Mouse (Mus musculus) megakaryocyte, embryonic 14.5 days (primary cell): Measurements from ENCODE around the gene Slx1b. TPM values are rescaled to one million over a fixed set of nuclear protein-coding genes. Genes with fewer than 3 reads are reported as not detected.
A peak's percentile ranks its signal among the peaks of the same experiment; 100 is the strongest.

Experiments
- H3K27me3 ChIP-seq: replicated peaks from 2 replicates; pipeline ENCODE3; 2012; ENCODE audit warnings: inconsistent platforms
- H3K36me3 ChIP-seq: replicated peaks from 2 replicates; pipeline ENCODE3; 2012; ENCODE audit warnings: low read length, inconsistent platforms, mixed read lengths
- H3K4me1 ChIP-seq: 2 replicates; pipeline ENCODE4 v1.6.1; 2012; ENCODE audit warnings: inconsistent platforms
- H3K4me3 ChIP-seq: replicated peaks from 2 replicates; pipeline ENCODE3; 2012; ENCODE audit warnings: moderate library complexity, mild to moderate bottlenecking, inconsistent platforms
- H3K9me3 ChIP-seq: 2 replicates; pipeline ENCODE4 v1.6.1; 2012; ENCODE audit warnings: inconsistent platforms
- FLI1 ChIP-seq: IDR thresholded peaks from 2 replicates; pipeline ENCODE4 v1.6.1; 2012; ENCODE audit warnings: low read length, inconsistent platforms, mixed read lengths
- GATA1 ChIP-seq: IDR thresholded peaks from 3 replicates; pipeline ENCODE4 v1.6.1; 2012; ENCODE audit warnings: mixed read lengths, low read length, inconsistent platforms, borderline replicate concordance
- polyA plus RNA-seq: library from polyadenylated mRNA; stranded (reverse); fragments of >175 nt; gene quantifications from 2 replicates; pipeline ENCODE4 v1.2.3, GENCODE M21; 2012; ENCODE audit warnings: low replicate concordance; ENCODE audit not compliant: insufficient read depth

Gene Slx1b
- polyA plus RNA-seq, 1 experiment = 7.3 TPM

DNA sequence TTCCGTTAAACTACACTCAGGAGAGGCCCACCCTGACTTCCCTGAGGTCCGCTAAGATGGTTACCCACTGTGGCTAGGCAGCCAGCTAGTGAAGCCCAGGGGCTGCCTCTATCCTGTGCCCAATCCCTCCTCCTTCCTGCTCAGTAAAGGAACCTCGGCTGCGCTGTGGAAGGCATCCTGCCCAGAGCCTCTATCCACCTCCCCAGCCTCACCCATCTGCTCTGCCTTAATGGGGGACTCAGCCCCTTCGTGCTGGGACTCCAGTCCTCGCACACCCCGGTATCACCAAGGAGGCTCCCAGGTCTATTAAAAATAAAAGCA, 8.1 kb upstream of the Slx1b start:
- H3K36me3 ChIP-seq = peaks cover 45% of the 10 kb centered on the region
- peak overlapping the region; percentile 97 for H3K4me3 ChIP-seq
- H3K27me3 ChIP-seq = no peaks in the 10 kb centered on the region
- no peak for TF ChIP-seq GATA1
- no peak for TF ChIP-seq FLI1
- peaks cover 2% of the 10 kb centered on the region for H3K9me3 ChIP-seq
- H3K4me1 ChIP-seq = peaks cover 91% of the 10 kb centered on the region

DNA sequence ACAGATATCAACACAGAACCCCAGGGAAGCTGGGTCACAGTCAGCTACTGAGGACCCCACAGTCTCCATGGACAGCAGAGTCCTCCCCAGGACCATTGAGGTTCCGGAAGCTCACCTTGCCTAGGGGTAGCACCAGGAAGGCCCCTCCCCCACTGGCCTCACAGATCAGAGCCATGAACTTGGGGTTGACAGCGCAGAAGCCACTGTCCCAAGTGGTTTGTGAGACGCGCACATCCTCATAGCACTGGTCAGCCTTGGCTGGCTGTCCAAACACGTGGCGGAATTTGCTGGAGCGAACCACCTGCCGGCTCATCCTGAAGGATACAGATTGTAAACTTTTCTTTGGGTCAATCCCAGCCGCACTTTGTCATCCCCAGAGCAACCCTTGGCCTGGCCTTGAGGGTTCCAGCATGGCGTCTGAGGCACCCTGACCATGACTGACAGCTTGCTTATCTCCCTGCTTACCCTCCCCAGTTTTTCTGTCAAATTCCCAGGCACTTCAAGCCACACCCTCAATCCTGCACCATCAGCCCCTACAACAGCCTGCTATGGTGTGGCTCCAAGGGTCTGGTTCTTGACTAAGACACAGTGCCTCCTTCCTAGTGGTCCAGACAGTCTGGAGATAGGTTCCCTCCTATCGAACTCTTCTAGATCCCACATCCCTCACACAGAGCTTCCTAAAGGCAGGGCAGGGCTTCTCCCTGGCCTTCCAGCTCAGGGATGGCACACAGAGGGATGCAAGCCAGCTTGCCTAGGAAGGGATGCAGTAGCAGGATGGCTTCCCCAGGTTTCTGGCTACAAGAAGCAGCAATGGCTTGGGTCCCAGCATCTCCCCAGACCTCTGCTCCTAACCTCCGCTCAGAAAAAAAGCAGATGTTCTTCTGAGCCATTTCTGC, 7.5 kb upstream of the Slx1b start:
- H3K36me3 ChIP-seq = peaks cover 48% of the 10 kb centered on the region
- H3K4me1 ChIP-seq = peaks cover 92% of the 10 kb centered on the region
- no peaks in the 10 kb centered on the region for H3K9me3 ChIP-seq
- peak overlapping the region; percentile 97 for H3K4me3 ChIP-seq
- no peaks in the 10 kb centered on the region for H3K27me3 ChIP-seq
- no peak for TF ChIP-seq FLI1
- TF ChIP-seq GATA1 = no peak

DNA sequence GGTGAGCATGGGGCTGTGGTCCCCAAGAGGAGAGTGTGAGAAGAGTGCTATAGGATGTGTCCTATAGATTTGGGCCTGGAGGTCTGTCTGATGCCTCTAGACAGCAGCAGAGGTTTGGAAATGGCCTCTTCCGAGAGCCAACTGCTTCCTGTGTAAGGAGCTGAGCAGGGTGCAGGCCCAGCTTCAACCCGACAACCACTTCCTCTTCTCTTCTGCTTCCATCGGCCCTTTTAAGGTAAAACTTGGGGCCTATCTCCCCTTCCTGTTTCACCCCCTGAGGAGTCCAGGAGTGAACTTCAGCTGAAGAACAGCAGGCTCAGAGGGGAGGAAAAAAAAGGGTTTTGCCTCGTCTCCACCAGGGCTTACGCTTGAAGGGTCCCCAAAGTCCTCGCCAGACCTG, 6.8 kb upstream of the Slx1b start:
- Histone ChIP-seq H3K4me3 (peak overlapping the region; percentile 97), H3K4me1 (peaks cover 92% of the 10 kb centered on the region), H3K27me3 (no peaks in the 10 kb centered on the region), H3K9me3 (no peaks in the 10 kb centered on the region), H3K36me3 (peaks cover 55% of the 10 kb centered on the region)
- no peak for TF ChIP-seq GATA1
- no peak for TF ChIP-seq FLI1

DNA sequence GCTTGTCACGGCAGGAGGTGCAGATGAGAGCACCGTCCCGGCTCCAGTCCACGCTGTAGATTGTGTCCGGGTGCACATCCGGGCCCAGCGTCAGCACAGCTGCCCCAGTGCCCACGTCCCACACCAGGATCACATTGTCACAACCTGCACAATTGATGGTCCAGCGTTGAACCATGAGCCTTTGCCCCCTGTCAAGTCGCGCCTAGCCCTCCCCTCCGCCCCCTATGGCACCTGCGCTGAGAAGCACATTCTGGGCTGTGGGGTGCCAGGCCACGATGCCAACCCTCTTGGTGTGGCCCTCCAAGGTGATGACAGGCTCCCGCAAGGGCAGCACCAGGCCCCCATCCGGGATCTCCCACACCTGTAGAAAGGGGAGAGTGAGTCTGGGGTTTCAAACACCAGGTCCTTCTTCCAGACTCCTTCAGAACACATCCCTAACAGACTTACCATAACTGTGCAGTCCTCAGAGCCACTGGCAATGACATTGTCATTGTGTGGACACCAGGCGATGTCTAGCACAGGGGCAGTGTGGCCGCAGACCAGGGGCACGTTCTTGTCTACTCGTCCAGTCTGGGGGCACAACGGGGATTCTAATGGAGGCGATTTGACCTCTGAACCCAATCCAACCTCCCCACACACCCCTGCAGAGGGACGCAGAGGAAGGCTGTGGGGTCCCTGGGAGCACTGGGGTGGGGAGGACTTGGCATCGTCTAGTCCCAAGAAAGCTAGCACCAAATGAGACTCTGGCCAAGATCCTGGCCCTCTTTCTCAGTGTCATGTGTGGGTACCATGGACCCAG, 6.2 kb upstream of the Slx1b start:
- Histone ChIP-seq H3K4me3 (peak overlapping the region; percentile 97), H3K4me1 (peaks cover 95% of the 10 kb centered on the region), H3K36me3 (peaks cover 61% of the 10 kb centered on the region)

DNA sequence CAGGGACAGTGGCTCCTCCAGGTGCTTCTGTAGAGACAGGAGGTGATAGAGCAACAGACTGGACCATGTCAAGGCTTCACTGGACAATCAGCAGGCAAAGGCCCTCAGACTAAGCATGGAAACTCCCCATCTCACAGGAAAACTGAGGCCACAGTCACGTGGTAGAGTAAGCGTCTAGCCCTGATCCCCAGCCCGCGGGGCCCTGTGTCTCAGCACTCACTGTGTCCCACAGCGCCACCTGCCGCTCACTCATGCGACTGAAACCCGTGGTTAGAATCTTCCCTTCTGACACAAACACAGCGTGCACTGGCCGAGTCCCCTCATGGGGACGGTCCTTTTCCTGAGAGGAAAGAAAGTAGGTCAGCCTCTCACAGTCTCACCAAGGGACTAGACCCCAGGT, 5.5 kb upstream of the Slx1b start:
- Histone ChIP-seq H3K9me3 (no peaks in the 10 kb centered on the region), H3K4me3 (peak overlapping the region; percentile 97), H3K27me3 (no peaks in the 10 kb centered on the region), H3K36me3 (peaks cover 67% of the 10 kb centered on the region), H3K4me1 (peaks cover 99% of the 10 kb centered on the region)
- TF ChIP-seq GATA1 (no peak), FLI1 (no peak)

More for the DNA sequence above, 6.2 kb upstream of the Slx1b start:
- TF ChIP-seq GATA1 (no peak), FLI1 (no peak)
- Histone ChIP-seq H3K27me3 (no peaks in the 10 kb centered on the region), H3K9me3 (no peaks in the 10 kb centered on the region)

DNA sequence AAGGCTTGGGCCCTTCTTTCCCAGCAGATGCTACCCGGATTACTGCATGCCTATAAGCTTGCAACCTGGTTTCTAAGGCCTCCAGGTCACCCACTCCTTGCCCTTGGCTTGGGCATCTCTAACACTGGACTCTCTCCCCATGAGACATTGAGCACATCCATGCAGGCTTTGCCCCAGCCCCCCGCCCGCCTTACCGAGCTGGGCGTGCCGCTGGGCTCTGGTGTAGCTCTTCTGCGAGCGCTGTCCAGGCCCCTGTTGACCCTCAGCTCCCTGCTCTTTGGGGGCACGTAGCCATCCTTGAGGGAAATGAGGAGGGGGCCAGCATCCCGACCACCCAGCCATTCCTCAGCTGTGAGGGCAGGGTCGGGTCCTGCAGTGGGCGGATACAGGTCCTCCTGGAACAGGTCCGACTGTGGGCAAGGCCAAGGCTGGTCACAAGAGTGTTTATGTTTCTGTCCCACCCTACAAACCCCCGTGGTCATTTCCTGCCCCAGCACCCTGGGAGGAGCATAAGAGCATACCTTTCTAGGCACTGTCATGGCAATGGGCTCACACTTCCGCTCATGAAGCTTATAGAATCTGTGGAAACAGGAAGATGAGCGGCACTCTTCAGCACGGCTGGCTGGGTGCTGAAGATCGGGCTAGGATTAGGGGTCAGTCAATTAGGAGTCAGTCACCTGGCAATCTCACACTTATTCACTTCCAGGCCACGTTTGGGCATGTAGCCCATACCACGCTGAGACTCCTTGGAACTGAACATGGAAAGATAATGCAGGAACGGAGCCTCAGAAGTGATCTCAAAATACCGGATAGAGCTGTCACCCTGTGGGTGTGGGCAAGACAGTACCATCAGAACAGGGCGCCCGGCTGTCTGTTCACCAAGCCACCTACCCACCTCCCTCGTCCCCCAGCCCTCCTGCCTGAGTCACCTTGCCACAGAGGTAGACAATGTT, 4.8 kb upstream of the Slx1b start:
- no peaks in the 10 kb centered on the region for H3K9me3 ChIP-seq
- H3K4me3 ChIP-seq = peak overlapping the region; percentile 97
- peaks cover 67% of the 10 kb centered on the region for H3K36me3 ChIP-seq
- no peaks in the 10 kb centered on the region for H3K27me3 ChIP-seq
- TF ChIP-seq GATA1 (no peak), FLI1 (no peak)
- H3K4me1 ChIP-seq = peaks cover 92% of the 10 kb centered on the region

DNA sequence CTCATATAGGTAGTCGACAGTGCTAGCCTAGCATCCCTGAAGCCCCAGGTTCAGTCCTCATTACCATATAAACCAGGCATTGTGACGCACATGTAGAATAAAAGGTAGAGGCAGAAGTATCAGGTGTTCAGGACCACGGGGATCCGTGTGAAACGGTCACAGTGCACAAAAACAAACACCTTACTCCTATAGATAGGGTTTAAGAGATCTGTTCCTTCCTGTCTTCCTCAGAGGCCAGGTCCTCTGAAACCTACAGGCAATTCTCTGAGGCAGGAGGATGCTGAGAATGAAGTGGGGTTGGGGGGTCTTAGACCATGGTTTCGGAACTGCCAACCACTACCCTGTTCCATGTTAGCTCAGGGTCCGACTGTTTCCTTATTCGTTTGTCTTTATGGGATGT, 2.3 kb upstream of the Slx1b start:
- H3K27me3 ChIP-seq = no peaks in the 10 kb centered on the region
- H3K4me1 ChIP-seq = peaks cover 89% of the 10 kb centered on the region
- no peaks in the 10 kb centered on the region for H3K9me3 ChIP-seq
- peak overlapping the region; percentile 96 for H3K4me3 ChIP-seq
- peaks cover 66% of the 10 kb centered on the region for H3K36me3 ChIP-seq
- TF ChIP-seq GATA1 (no peak), FLI1 (no peak)

DNA sequence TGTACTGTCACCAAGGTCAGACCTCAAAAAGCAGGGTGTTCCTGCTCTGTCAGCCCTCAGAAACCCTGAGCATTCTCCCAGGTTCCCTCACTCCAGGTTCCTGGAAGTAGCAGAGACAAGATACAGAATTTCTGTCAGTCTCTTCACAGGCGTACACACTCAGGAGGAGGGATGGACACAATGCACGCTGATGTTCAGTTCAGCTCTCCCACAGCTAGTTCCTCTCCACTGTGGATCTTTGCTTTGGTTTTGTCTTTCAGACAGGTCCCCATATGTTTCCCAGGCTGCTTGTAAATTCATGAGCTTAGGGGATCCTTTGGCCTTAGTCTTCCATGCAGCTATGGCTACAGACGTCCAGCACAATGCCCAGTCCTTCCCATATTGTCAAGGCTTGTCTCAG, 1.3 kb upstream of the Slx1b start:
- H3K36me3 ChIP-seq = peaks cover 66% of the 10 kb centered on the region
- H3K4me1 ChIP-seq = peaks cover 89% of the 10 kb centered on the region

DNA sequence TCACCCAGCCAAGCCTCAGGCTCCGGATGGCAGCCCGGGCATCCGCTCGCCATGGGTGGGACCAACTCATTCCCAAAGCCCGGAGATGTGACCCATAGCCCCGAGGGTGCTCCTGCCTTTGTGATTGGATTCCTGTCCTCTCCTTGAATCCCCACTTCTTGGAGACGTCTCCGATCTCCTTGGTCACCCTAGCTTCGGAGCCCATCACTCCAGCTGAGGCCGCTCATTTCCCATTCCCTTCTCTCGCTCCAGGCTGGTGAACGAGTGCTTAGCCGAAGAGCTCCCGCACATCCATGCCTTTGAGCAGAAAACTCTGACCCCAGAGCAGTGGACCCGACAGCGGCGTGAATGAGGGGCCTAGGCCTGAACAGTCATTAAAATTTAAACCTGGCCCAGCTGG, 719 bp upstream of the Slx1b start:
- Histone ChIP-seq H3K4me1 (peaks cover 86% of the 10 kb centered on the region), H3K4me3 (peak overlapping the region; percentile 96), H3K27me3 (no peaks in the 10 kb centered on the region), H3K36me3 (peaks cover 66% of the 10 kb centered on the region), H3K9me3 (no peaks in the 10 kb centered on the region)
- TF ChIP-seq FLI1 (no peak), GATA1 (no peak)

More for the DNA sequence above, 1.3 kb upstream of the Slx1b start:
- no peaks in the 10 kb centered on the region for H3K9me3 ChIP-seq
- peak overlapping the region; percentile 96 for H3K4me3 ChIP-seq
- no peaks in the 10 kb centered on the region for H3K27me3 ChIP-seq
- no peak for TF ChIP-seq FLI1
- no peak for TF ChIP-seq GATA1
